Mouse (Mus musculus): ENCODE measurements around the gene Gse1. TPM values are rescaled to one million over a fixed set of nuclear protein-coding genes. Genes with fewer than 3 reads are reported as not detected.

Gene Gse1
- total and polyA plus RNA-seq, 3 experiments, result 23.6 to 128 (median 66.9) TPM

- Histone ChIP-seq H3K27ac (ENCODE audit: control insufficient read depth, low read depth, low read length) (peak overlapping the region; percentile 13; the same call in 1 of the 2 replicates), H3K4me3 (ENCODE audit: control insufficient read depth in 1 of 2, insufficient read depth in 1 of 2, low read depth in 2 of 2, low read length in 2 of 2) (no peak overlapping the region), H3K9ac (ENCODE audit: control insufficient read depth, low read depth, low read length, poor library complexity, severe bottlenecking) (no peak overlapping the region), H3K79me2 (ENCODE audit: control insufficient read depth, insufficient read depth, low read length, poor library complexity) (peaks cover 94% of the 10 kb centered on the region), H3K9me3 (replicated peaks; ENCODE audit: insufficient read depth, low read length) (no peaks in the 10 kb centered on the region), H3K27me3 (ENCODE audit: control insufficient read depth in 1 of 2, insufficient read depth in 2 of 2, low read length in 2 of 2) (no peaks in the 10 kb centered on the region), H3K4me1 (ENCODE audit: control insufficient read depth in 1 of 2, insufficient read depth in 2 of 2, low read length in 2 of 2) (peaks cover 0 to 32% of the 10 kb centered on the region in 2 experiments; a peak in 3 of 4 replicates), H3K36me3 (ENCODE audit: control insufficient read depth in 1 of 2, insufficient read depth in 2 of 2, low read length in 2 of 2) (peaks cover 5 to 27% of the 10 kb centered on the region in 2 experiments)
- DNase-seq (ENCODE audit: low read depth, low spot score), result peak; percentile 67
- TF ChIP-seq ZNF384 (IDR thresholded peaks at IDR 0.05; ENCODE audit: low read depth, low read length), result no peak
- TF ChIP-seq JUND (IDR thresholded peaks at IDR 0.05; ENCODE audit: low read depth, low read length), result no peak
- no peak for TF ChIP-seq HCFC1 (IDR thresholded peaks at IDR 0.05; ENCODE audit: low read depth, low read length)
- 0 out of 2 replicates have a peak, but pooled peaks have one; percentile 32 for TF ChIP-seq TBP (IDR thresholded peaks at IDR 0.05; ENCODE audit: low read depth, low read length)
- no peak for TF ChIP-seq NRF1 (IDR thresholded peaks at IDR 0.05; ENCODE audit: insufficient read depth, low read depth, low read length, poor library complexity, severe bottlenecking)
- TF ChIP-seq EP300 (IDR thresholded peaks at IDR 0.05; ENCODE audit: low read depth in 1 of 2, low read length in 2 of 2), result peak; percentile 47 to 53; a peak in 2 of 4 replicates
- no peak for TF ChIP-seq SIN3A (IDR thresholded peaks at IDR 0.05; ENCODE audit: low read length)
- peak; percentile 74 for TF ChIP-seq GATA1 (IDR thresholded peaks at IDR 0.05; ENCODE audit: low read depth, low read length)
- TF ChIP-seq TCF12 (IDR thresholded peaks at IDR 0.05; ENCODE audit: low read depth, low read length), result peak; percentile 38; the same call in 1 of the 2 replicates
- TF ChIP-seq MYC (IDR thresholded peaks at IDR 0.05; ENCODE audit: low read depth, low read length), result no peak
- peak; percentile 60; the same call in 1 of the 2 replicates for TF ChIP-seq TAL1 (IDR thresholded peaks at IDR 0.05; ENCODE audit: low read length)
- 0 out of 2 replicates have a peak, but pooled peaks have one; percentile 22 for TF ChIP-seq RCOR1 (IDR thresholded peaks at IDR 0.05; ENCODE audit: low read depth, low read length)
- TF ChIP-seq POLR2AphosphoS5 (IDR thresholded peaks at IDR 0.05; ENCODE audit: borderline replicate concordance, low read depth, low read length), result no peak
- no peak for TF ChIP-seq ZMIZ1 (IDR thresholded peaks at IDR 0.05; ENCODE audit: low read depth, low read length)
- TF ChIP-seq CTCF (IDR thresholded peaks at IDR 0.05 in 2 of 3, conservative IDR thresholded peaks at IDR 0.05 in 1 of 3; ENCODE audit: control insufficient read depth in 1 of 3, insufficient read depth in 1 of 3, low read depth in 2 of 3, low read length in 3 of 3, poor library complexity in 1 of 3, severe bottlenecking in 1 of 3), result no peak
- no peak for TF ChIP-seq POLR2A (IDR thresholded peaks at IDR 0.05; ENCODE audit: control insufficient read depth in 1 of 2, insufficient read depth in 1 of 2, low read depth in 1 of 2, low read length in 2 of 2, poor library complexity in 1 of 2)
- TF ChIP-seq USF1 (IDR thresholded peaks at IDR 0.05; ENCODE audit: low read depth, low read length), result no peak
- TF ChIP-seq MYB (IDR thresholded peaks at IDR 0.05; ENCODE audit: low read depth, low read length), result no peak
- no peak for TF ChIP-seq CHD1 (IDR thresholded peaks at IDR 0.05; ENCODE audit: low read depth, low read length)
- TF ChIP-seq MAX (IDR thresholded peaks at IDR 0.05; ENCODE audit: low read length), result no peak
- no peak for TF ChIP-seq ELF1 (IDR thresholded peaks at IDR 0.05; ENCODE audit: low read depth, low read length)
- no peak for TF ChIP-seq GABPA (IDR thresholded peaks at IDR 0.05; ENCODE audit: low read depth, low read length)
- 0 out of 2 replicates have a peak, but pooled peaks have one; percentile 16 for TF ChIP-seq ETS1 (IDR thresholded peaks at IDR 0.05; ENCODE audit: low read depth, low read length)
- TF ChIP-seq UBTF (IDR thresholded peaks at IDR 0.05; ENCODE audit: borderline replicate concordance, insufficient read depth, low read depth, low read length), result no peak
- no peak for TF ChIP-seq ZC3H11A (IDR thresholded peaks at IDR 0.05; ENCODE audit: low read depth, low read length)
- TF ChIP-seq MXI1 (IDR thresholded peaks at IDR 0.05; ENCODE audit: low read depth, low read length), result no peak
- TF ChIP-seq E2F4 (IDR thresholded peaks at IDR 0.05; ENCODE audit: borderline replicate concordance, low read depth, low read length), result no peak
- no peak for TF ChIP-seq NELFE (IDR thresholded peaks at IDR 0.05; ENCODE audit: low read depth, low read length)
- no peak for TF ChIP-seq USF2 (IDR thresholded peaks at IDR 0.05; ENCODE audit: borderline replicate concordance in 1 of 2, insufficient read depth in 1 of 2, low read depth in 1 of 2, low read length in 2 of 2)
- TF ChIP-seq KAT2A (conservative IDR thresholded peaks at IDR 0.05; ENCODE audit: low read depth, low read length), result no peak
- no peak for TF ChIP-seq POLR2AphosphoS2 (IDR thresholded peaks at IDR 0.05; ENCODE audit: low read length)
- no peak for TF ChIP-seq SMC3 (IDR thresholded peaks at IDR 0.05; ENCODE audit: low read depth, low read length)
- TF ChIP-seq CHD2 (IDR thresholded peaks at IDR 0.05; ENCODE audit: low read length), result no peak
- no peak for TF ChIP-seq BHLHE40 (IDR thresholded peaks at IDR 0.05; ENCODE audit: borderline replicate concordance, low read depth, low read length)
- TF ChIP-seq ZKSCAN1 (IDR thresholded peaks at IDR 0.05; ENCODE audit: low read depth, low read length), result no peak
- no peak for TF ChIP-seq MAZ (IDR thresholded peaks at IDR 0.05; ENCODE audit: low read depth, low read length)
- no peak for TF ChIP-seq MAFK (IDR thresholded peaks at IDR 0.05; ENCODE audit: borderline replicate concordance, low read depth, low read length)
- no peak for TF ChIP-seq MEF2A (IDR thresholded peaks at IDR 0.05; ENCODE audit: extremely low read depth, insufficient replicate concordance, low read depth, low read length, poor library complexity, severe bottlenecking)
Observed at GRCm38 (mm10) chr8:120525135-120525534, 296.9 kb downstream of the Gse1 start.

Data from MEL (cell line).